Mouse (Mus musculus): Measurements from ENCODE around the gene Eif2ak2.
A peak's percentile ranks its signal among the peaks of the same experiment; 100 is the strongest.

The Eif2ak2 gene

GRCm38 (mm10) chr17:78882401-78883112 is at the start of gene Eif2ak2:
Gene Eif2ak2, minus strand, starts transcription at chr17:78882573.
- peak; percentile 85 to 88 for DNase-seq (ENCODE audit: low spot score in 2 of 2)

- no peak for DNase-seq (ENCODE audit: low spot score in 2 of 2)
These were observed 35.3 kb upstream of the Eif2ak2 start for GRCm38 (mm10) chr17:78917696-78918095.

DNA sequence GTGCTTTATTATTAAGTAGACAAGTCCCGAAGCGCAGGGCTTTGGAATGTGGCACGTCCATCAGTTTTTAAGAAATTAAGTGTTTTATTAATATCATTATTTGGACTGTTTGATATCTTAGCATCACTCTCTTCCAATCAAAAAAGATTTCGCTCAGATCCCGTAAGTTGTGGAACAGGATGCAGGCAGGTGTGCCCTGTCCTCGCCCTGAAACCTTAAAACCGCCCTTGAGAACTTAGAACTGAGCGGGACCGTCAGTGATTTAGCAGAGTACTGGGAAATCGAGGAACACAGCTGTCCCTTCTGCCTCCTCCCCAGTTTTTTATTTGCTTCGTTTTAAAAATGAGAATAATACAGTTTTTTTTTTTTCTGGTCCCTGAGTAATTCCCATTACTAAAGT is 34.5 kb upstream of the Eif2ak2 start:
- no peak for DNase-seq (ENCODE audit: low spot score in 2 of 2)

GRCm38 (mm10) chr17:78916369-78916813 is 34.0 kb upstream of the Eif2ak2 start, which contains the start of gene Cebpzos:
Gene Cebpzos, plus strand, starts transcription at chr17:78916500.
- DNase-seq (ENCODE audit: low spot score in 2 of 2), result peak; percentile 84 to 88

DNA sequence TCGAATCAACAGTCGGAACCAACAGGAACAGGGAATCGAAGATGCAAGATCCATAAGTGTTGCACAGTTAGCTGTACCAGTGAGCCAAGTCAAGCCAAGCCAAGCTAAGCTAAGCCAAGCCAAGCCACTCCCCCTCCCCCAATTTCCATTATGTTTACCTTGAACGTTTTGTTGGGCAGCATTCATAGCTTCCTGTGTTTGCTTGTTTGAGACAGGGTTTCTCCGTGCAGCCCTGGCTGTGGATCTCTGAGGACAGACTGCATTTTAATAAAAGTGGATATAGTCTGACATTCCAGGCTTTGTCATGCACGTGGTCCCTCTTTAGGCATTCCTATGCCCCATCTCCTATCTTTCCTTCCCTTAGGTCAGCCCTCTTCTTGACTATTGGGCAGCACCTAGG is 33.4 kb upstream of the Eif2ak2 start:
- no peak for DNase-seq (ENCODE audit: low spot score in 2 of 2)

- DNase-seq (ENCODE audit: low spot score in 2 of 2), result no peak
These were observed 31.5 kb upstream of the Eif2ak2 start for GRCm38 (mm10) chr17:78913921-78914320.

- DNase-seq (ENCODE audit: low spot score in 2 of 2), result no peak
These were observed 30.5 kb upstream of the Eif2ak2 start for GRCm38 (mm10) chr17:78912861-78913281.

GRCm38 (mm10) chr17:78909374-78909773 is 27.0 kb upstream of the Eif2ak2 start:
- no peak for DNase-seq (ENCODE audit: low spot score in 2 of 2)

GRCm38 (mm10) chr17:78906892-78907291 is 24.5 kb upstream of the Eif2ak2 start, which contains the start of gene Sult6b1:
Gene Sult6b1, minus strand, starts transcription at chr17:78906992.
- no peak for DNase-seq (ENCODE audit: low spot score in 2 of 2)

GRCm38 (mm10) chr17:78903158-78903557 is 20.8 kb upstream of the Eif2ak2 start:
- no peak for DNase-seq (ENCODE audit: low spot score in 2 of 2)

DNA sequence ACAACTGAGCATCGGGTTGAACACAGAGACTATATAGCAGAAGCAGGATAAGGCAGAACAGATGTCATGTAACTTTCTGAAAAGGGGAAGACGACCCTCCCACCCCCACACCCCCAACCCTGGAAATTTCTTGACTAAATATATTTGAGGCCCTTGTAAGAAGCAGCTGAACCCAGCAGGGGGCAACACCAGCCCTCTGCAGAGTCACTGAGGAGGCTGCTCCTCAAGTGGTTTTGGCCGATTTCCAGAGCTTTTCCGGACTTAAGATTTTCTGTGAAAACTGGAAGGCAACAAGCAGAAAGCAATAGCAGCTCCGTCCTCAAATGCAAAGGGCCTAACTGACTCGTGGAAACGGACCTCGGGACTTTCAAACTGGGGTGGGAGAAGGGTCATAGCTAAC is 13.0 kb upstream of the Eif2ak2 start:
- DNase-seq (ENCODE audit: low spot score in 2 of 2), result peak in 1 of 2 experiments; percentile 26

DNA sequence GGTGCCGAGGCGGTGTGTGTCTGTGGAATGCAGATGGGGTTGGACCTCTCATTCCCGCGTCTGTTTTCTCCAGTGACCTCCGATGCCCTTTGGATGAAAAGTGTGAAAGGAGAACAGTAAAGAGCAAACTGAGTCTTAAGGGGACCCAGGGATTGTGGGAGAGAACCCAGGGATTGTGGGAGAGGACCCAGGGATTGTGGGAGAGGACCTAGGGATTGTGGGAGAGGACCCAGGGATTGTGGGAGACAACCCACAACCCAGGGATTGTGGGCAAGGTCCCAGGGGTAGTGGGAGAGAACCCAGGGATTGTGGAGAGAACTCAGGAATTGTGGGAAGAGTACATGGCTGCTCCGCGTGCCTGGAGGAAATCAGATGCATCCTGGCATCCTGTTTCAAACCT is 12.6 kb upstream of the Eif2ak2 start:
- DNase-seq (ENCODE audit: low spot score in 2 of 2), result no peak

DNA sequence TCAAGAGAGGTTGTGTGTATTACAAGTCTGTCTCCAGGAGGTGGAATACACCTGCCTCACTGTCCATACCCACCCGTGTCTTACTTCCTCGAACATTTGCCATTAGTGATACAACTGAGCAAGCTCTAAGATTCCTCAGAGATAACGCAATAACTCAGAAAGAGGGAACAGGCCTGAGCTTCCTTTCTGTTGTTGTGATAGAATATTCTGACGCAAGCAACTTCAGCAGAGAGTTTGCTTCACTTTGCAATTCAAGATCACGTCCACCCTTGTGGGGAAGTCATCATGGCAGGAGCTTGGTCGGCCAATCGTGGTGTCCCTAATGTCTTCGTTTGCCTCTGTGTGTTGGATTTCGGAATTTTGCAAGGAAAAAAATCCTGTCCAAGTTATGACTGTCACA is 8.6 kb upstream of the Eif2ak2 start:
- DNase-seq (ENCODE audit: low spot score in 2 of 2), result no peak

GRCm38 (mm10) chr17:78889184-78889583 is 6.8 kb upstream of the Eif2ak2 start:
- no peak for DNase-seq (ENCODE audit: low spot score in 2 of 2)

DNA sequence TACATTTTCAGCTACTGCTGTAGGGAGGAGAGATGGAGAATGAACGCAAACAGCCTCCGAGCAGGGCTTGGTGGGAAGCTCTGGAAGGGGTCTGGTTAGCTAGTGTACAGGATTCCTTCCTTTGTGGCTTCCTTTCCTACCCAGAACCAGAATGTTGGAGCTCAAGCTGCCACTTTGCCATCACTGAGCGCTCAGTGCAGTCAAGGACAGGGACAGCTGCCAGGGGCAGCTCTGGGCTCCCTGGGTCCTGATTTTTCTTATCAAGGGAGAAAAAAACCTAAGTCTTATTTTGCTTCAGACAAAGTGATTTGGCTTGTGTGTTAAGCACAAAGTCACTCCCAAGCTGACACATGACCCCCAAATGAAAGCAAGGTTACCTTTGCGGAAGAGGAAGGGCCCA is 6.2 kb upstream of the Eif2ak2 start:
- no peak for DNase-seq (ENCODE audit: low spot score in 2 of 2)

DNA sequence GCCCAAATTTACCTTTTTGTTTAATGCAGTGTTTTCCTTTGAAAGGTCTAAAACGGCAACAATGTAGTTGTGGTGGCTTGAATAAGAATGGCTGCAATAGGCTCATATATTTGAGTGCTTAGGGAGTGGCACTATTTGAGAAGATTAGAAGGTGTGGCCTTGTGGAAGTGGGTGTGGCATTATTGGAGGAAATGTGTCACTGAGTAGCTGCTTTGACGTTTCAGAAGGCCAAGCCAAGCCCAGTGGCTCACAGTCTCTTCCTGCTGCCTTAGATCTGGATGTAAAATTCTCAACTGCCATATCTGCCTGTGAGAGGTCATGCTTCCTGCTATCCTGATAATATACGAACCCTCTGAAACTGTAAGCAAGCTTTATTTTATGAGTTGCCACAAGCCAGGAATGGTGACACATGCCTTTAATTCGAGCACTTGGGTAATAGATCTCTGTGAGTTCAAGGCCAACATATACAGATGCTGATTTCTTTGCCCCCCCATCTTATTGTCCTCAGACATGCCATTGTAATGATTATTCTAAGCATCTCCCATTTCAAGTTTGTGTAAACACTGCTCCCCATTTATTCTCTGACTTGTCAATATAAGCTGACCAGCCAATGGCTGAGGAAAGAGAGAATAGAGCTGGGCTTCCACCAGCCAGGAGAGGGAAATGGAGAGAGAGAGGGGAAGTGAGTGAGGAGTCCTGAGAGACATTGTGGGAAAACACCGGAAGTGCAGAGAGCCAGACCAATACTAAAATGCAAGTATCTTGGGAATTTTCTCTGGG is 3.1 kb upstream of the Eif2ak2 start:
- no peak for DNase-seq (ENCODE audit: low spot score in 2 of 2)

DNA sequence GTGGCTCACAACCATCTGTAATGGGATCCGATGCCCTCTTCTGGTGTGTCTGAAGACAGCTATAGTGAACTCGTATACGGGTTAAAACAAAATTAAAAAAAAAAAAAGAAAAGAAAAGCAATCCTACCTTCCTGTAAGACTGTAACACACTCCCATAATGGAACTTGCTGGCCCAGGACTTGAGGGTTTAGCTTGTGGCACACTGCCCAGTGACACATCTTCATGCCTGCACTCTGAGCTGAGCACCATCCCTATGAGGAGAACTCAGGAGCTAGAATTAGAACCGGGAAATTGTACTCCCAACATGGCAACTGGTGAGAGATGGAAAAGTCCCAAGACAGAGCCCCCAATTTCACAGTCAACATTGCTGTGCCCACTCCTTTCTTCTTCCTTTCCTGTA is 918 bp upstream of the Eif2ak2 start:
- DNase-seq (ENCODE audit: low spot score in 2 of 2), result no peak

DNA sequence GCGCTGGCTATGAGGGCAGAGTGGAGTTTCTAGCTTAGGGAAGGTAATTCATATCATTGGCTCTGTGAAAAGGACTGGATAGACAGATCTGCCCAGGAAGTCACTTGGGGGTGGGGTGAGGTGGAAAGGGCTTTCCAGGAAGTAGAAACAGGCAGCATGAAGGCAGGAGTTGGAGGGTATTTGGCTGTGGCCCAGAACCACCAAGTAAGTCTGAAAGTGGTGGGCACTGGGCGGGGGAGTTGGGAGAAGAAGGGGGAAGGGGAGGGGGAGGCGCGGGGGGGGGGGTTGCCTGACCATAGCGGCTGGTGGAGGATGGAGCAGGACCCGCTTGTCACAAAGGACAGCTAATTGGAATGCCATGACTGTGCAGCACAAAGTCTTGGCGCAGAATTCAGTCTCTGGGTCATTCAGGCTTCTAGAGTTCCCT is 482 bp downstream of the Eif2ak2 start:
- DNase-seq (ENCODE audit: low spot score in 2 of 2), result no peak

GRCm38 (mm10) chr17:78873886-78874285 is 8.5 kb downstream of the Eif2ak2 start:
- DNase-seq (ENCODE audit: low spot score in 2 of 2), result no peak

DNA sequence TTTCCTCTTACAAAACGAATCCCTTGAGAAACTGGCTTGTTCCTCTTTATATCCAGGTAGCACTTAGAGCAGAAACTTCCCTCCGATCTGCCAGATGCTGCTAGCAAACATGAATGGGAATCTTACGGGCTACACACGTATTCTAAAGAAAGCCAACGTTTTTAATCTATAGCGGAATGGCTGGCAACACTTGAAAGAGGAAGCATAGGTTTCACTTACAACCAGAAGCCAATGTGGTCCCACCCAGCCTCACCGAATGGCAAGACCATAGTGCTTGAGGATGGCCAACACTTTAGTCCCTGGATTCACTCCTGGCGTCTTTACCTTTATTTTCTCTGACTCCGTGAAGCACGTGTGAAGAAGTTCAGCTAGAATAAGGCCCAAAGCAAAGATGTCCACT is 26.1 kb downstream of the Eif2ak2 start:
- no peak for DNase-seq (ENCODE audit: low spot score in 2 of 2)

DNA sequence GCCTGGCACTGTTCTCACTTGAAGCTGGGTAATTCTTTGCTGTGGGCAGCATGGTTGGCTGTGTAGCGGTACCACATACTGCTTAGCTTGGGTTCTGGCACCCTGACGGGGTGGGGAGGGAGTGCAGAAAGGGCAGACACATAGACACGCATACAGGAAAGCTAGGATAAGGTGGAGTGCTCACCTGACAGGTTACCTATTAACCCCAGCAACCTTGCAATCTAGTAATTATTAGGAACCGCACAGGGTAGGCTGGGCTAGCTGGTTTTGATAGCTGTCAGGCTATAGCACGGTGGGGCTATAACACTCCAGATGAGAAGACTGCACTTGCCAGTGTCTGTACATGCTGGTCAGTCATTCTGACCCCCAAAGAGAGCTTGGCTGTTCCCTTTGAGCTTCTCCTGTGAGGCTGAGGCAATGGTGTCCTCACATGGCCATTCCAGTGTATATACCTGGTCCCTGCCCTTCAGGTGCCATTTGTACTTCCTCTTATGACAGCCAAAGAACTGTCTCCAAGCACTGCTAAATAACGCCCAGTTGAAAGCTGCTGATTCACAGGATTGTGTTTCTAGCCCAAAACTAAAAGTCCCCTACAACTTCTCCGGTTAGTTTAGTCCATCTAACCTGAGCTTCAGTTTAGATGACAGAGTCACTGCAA is 40.0 kb downstream of the Eif2ak2 start:
- DNase-seq (ENCODE audit: low spot score in 2 of 2), result no peak

DNA sequence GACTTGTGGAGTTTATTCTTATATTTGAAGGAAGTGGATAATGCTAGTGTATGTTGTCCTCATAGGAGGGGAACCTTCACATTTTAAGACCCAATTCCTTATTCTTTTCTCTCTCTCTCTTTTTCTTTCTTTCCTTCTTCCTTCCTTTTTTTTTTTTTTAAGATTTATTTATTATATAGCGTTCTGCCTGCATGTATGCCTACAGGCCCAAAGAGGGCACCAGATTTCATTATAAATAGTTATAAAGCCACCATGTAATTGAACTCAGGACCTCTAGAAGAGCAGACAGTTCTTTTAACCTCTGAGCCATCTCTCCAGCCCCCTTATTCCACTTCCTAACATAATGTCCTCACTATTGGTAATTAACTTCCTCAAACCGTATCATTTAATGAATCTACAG is 46.3 kb downstream of the Eif2ak2 start:
- no peak for DNase-seq (ENCODE audit: low spot score in 2 of 2)
